Mouse (Mus musculus): ENCODE data around the gene Emc1.

- no peak for TF ChIP-seq CTCF (conservative IDR thresholded peaks at IDR 0.05; ENCODE audit: insufficient read depth, insufficient read length, low read depth, low read length)
- no peak for TF ChIP-seq POLR2A (IDR thresholded peaks at IDR 0.05; ENCODE audit: low read depth, low read length)
Measured at GRCm38 (mm10) chr4:139395431-139395830, 43.0 kb downstream of the Emc1 start.
